Mouse (Mus musculus): ENCODE measurements around the gene Hydin. TPM values are rescaled to one million over a fixed set of nuclear protein-coding genes. Genes with fewer than 3 reads are reported as not detected.

Hydin gene
- polyA plus RNA-seq, 1 experiment from 2014 or later, result 0.12 TPM

- Histone ChIP-seq H3K27me3 (ENCODE audit: insufficient read depth, low read length) (no peaks in the 10 kb centered on the region), H3K4me1 (ENCODE audit: insufficient read depth) (no peaks in the 10 kb centered on the region), H3K9me3 (ENCODE audit: low read depth, low read length) (no peaks in the 10 kb centered on the region), H3K4me2 (no peak overlapping the region), H3K36me3 (ENCODE audit: insufficient read depth) (no peaks in the 10 kb centered on the region), H3K9ac (no peak overlapping the region), H3K27ac (ENCODE audit: low read depth) (no peak overlapping the region), H3K4me3 (ENCODE audit: low read depth, low read length) (no peak overlapping the region)
- DNase-seq (peak; percentile 19), ATAC-seq (ENCODE audit: insufficient read depth) (no peak)
- TF ChIP-seq CTCF (IDR thresholded peaks at IDR 0.05; ENCODE audit: low read depth), result peak; percentile 67
- WGBS, result 66% methylated on average over 4 of the region's 4 CpGs
These were observed 222.6 kb downstream of the Hydin start for GRCm38 (mm10) chr8:110489344-110489743.

GRCm38 (mm10) chr8:110491118-110491517 is 224.3 kb downstream of the Hydin start:
- H3K36me3 ChIP-seq (ENCODE audit: insufficient read depth), result no peaks in the 10 kb centered on the region
- H3K9ac ChIP-seq, result no peak overlapping the region
- no peaks in the 10 kb centered on the region for H3K4me1 ChIP-seq (ENCODE audit: insufficient read depth)
- H3K27ac ChIP-seq (ENCODE audit: low read depth), result no peak overlapping the region
- no peak overlapping the region for H3K4me3 ChIP-seq (ENCODE audit: low read depth, low read length)
- ATAC-seq (ENCODE audit: insufficient read depth) (no peak), DNase-seq (no peak)
- H3K27me3 ChIP-seq (ENCODE audit: insufficient read depth, low read length), result no peaks in the 10 kb centered on the region
- 0 out of 2 replicates have a peak, but pooled peaks have one; percentile 12 for TF ChIP-seq CTCF (IDR thresholded peaks at IDR 0.05; ENCODE audit: low read depth)
- no peak overlapping the region for H3K4me2 ChIP-seq
- 84% methylated on average over 5 of the region's 5 CpGs for WGBS
- no peaks in the 10 kb centered on the region for H3K9me3 ChIP-seq (ENCODE audit: low read depth, low read length)

- Histone ChIP-seq H3K4me2 (no peak overlapping the region), H3K27ac (ENCODE audit: low read depth) (no peak overlapping the region), H3K36me3 (ENCODE audit: insufficient read depth) (no peaks in the 10 kb centered on the region), H3K27me3 (ENCODE audit: insufficient read depth, low read length) (no peaks in the 10 kb centered on the region), H3K4me1 (ENCODE audit: insufficient read depth) (no peaks in the 10 kb centered on the region), H3K9ac (no peak overlapping the region), H3K9me3 (ENCODE audit: low read depth, low read length) (no peaks in the 10 kb centered on the region), H3K4me3 (ENCODE audit: low read depth, low read length) (no peak overlapping the region)
- WGBS, result 68% methylated on average over 9 of the region's 9 CpGs
- DNase-seq (no peak), ATAC-seq (ENCODE audit: insufficient read depth) (no peak)
- TF ChIP-seq CTCF (IDR thresholded peaks at IDR 0.05; ENCODE audit: low read depth), result no peak
These were observed 229.5 kb downstream of the Hydin start for GRCm38 (mm10) chr8:110496286-110496685.

GRCm38 (mm10) chr8:110500253-110500652 is 233.5 kb downstream of the Hydin start:
- no peaks in the 10 kb centered on the region for H3K9me3 ChIP-seq (ENCODE audit: low read depth, low read length)
- ATAC-seq (ENCODE audit: insufficient read depth), result peak; percentile 91
- no peak overlapping the region for H3K4me2 ChIP-seq
- no peak for TF ChIP-seq CTCF (IDR thresholded peaks at IDR 0.05; ENCODE audit: low read depth)
- no peaks in the 10 kb centered on the region for H3K36me3 ChIP-seq (ENCODE audit: insufficient read depth)
- DNase-seq, result peak; percentile 43
- no peak overlapping the region for H3K27ac ChIP-seq (ENCODE audit: low read depth)
- H3K4me1 ChIP-seq (ENCODE audit: insufficient read depth), result no peaks in the 10 kb centered on the region
- 23% methylated on average over 10 of the region's 10 CpGs for WGBS
- H3K4me3 ChIP-seq (ENCODE audit: low read depth, low read length), result no peak overlapping the region
- H3K27me3 ChIP-seq (ENCODE audit: insufficient read depth, low read length), result no peaks in the 10 kb centered on the region
- no peak overlapping the region for H3K9ac ChIP-seq

- ATAC-seq (ENCODE audit: insufficient read depth) (no peak), DNase-seq (no peak)
- no peak overlapping the region for H3K9ac ChIP-seq
- no peaks in the 10 kb centered on the region for H3K27me3 ChIP-seq (ENCODE audit: insufficient read depth, low read length)
- no peak overlapping the region for H3K4me2 ChIP-seq
- H3K27ac ChIP-seq (ENCODE audit: low read depth), result no peak overlapping the region
- H3K36me3 ChIP-seq (ENCODE audit: insufficient read depth), result no peaks in the 10 kb centered on the region
- H3K4me1 ChIP-seq (ENCODE audit: insufficient read depth), result no peaks in the 10 kb centered on the region
- no peaks in the 10 kb centered on the region for H3K9me3 ChIP-seq (ENCODE audit: low read depth, low read length)
- 70% methylated on average over 6 of the region's 6 CpGs for WGBS
- no peak overlapping the region for H3K4me3 ChIP-seq (ENCODE audit: low read depth, low read length)
- TF ChIP-seq CTCF (IDR thresholded peaks at IDR 0.05; ENCODE audit: low read depth), result no peak
These were observed 233.9 kb downstream of the Hydin start for GRCm38 (mm10) chr8:110500661-110501060.

GRCm38 (mm10) chr8:110501330-110501729 is 234.6 kb downstream of the Hydin start:
- ATAC-seq (ENCODE audit: insufficient read depth), result no peak
- Histone ChIP-seq H3K9ac (no peak overlapping the region), H3K9me3 (ENCODE audit: low read depth, low read length) (no peaks in the 10 kb centered on the region), H3K4me1 (ENCODE audit: insufficient read depth) (no peaks in the 10 kb centered on the region), H3K4me3 (ENCODE audit: low read depth, low read length) (no peak overlapping the region), H3K36me3 (ENCODE audit: insufficient read depth) (no peaks in the 10 kb centered on the region), H3K27ac (ENCODE audit: low read depth) (no peak overlapping the region), H3K27me3 (ENCODE audit: insufficient read depth, low read length) (no peaks in the 10 kb centered on the region), H3K4me2 (no peak overlapping the region)
- whole genome bisulfite sequencing, result 85% methylated on average over 4 of the region's 4 CpGs
- no peak for TF ChIP-seq CTCF (IDR thresholded peaks at IDR 0.05; ENCODE audit: low read depth)
- DNase-seq, result no peak

- Histone ChIP-seq H3K4me2 (no peak overlapping the region), H3K9me3 (ENCODE audit: low read depth, low read length) (no peaks in the 10 kb centered on the region), H3K27ac (ENCODE audit: low read depth) (no peak overlapping the region), H3K4me3 (ENCODE audit: low read depth, low read length) (no peak overlapping the region), H3K4me1 (ENCODE audit: insufficient read depth) (no peaks in the 10 kb centered on the region), H3K36me3 (ENCODE audit: insufficient read depth) (no peaks in the 10 kb centered on the region), H3K9ac (no peak overlapping the region), H3K27me3 (ENCODE audit: insufficient read depth, low read length) (no peaks in the 10 kb centered on the region)
- ATAC-seq (ENCODE audit: insufficient read depth) (no peak), DNase-seq (no peak)
- 17% methylated on average over 10 of the region's 10 CpGs for WGBS
- no peak for TF ChIP-seq CTCF (IDR thresholded peaks at IDR 0.05; ENCODE audit: low read depth)
These were observed 236.1 kb downstream of the Hydin start for GRCm38 (mm10) chr8:110502880-110503279.

- ATAC-seq (ENCODE audit: insufficient read depth) (no peak), DNase-seq (no peak)
- Histone ChIP-seq H3K4me1 (ENCODE audit: insufficient read depth) (no peaks in the 10 kb centered on the region), H3K9ac (no peak overlapping the region), H3K36me3 (ENCODE audit: insufficient read depth) (no peaks in the 10 kb centered on the region), H3K27ac (ENCODE audit: low read depth) (no peak overlapping the region), H3K9me3 (ENCODE audit: low read depth, low read length) (no peaks in the 10 kb centered on the region), H3K4me2 (no peak overlapping the region), H3K27me3 (ENCODE audit: insufficient read depth, low read length) (no peaks in the 10 kb centered on the region), H3K4me3 (ENCODE audit: low read depth, low read length) (no peak overlapping the region)
- TF ChIP-seq CTCF (IDR thresholded peaks at IDR 0.05; ENCODE audit: low read depth), result no peak
- WGBS, result 66% methylated on average over 3 of the region's 3 CpGs
These were observed 242.0 kb downstream of the Hydin start for GRCm38 (mm10) chr8:110508766-110509165.
